Mouse (Mus musculus) megakaryocyte-erythroid progenitor cell, adult 5-6 weeks (primary cell): ENCODE measurements around the gene Meox1. TPM values are rescaled to one million over a fixed set of nuclear protein-coding genes. Genes with fewer than 3 reads are reported as not detected.

ENCODE experiments used
- ATAC-seq: replicated peaks from 2 replicates; pipeline ENCODE4 v1.8.0; 2016; ENCODE audit warnings: mild to moderate bottlenecking, inconsistent platforms; ENCODE audit not compliant: severe bottlenecking, poor library complexity, low FRiP score, low TSS enrichment
- total RNA-seq, 2 experiments: library from RNA; stranded (forward) in 1 of 2; stranded (reverse) in 1 of 2; fragments of 200-1000, 215-1000 nt in 1 of 2; fragments of >200 nt in 1 of 2; fragmentation: Nextera tagmentation in 1 of 2; gene quantifications; 2 replicates each; pipeline ENCODE4 v1.2.3; 2014 to 2017

Meox1 gene
- total RNA-seq, 2 experiments from 2014 or later: not detected

DNA sequence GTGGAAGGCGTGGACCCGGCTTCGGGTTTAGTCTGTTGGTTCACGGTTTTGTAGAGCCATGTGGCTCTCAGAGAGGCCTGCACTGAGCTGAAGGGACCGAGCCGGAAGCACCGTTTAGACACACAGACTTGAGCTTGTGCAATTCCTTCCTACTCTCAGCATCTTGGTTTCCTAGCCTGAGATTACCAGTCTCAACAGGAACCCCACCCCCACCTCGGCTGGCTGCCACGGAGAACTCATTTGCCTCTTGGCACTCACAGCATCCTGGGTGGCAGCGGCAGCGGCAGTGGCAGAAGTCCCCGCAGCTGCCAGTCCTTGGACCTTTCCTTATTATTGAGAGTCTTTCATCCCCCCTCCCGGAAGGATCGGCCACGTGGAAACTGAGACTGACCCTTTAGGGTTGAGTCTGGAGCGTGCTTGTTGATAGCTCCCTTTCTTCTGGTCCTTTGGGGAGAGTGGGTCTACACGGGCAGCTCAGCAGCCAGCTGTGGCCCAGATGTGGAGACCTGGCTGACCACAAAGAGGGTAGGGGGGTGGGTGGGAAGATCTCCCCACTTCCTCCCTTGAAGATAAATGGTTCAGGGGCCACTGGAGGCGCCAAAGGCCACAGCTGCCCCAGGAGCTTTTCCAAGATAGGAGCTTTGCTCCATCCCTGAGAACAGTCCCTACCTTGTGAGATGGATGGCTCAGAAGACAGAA, 24.0 kb downstream of the Meox1 start:
- no peak for ATAC-seq

DNA sequence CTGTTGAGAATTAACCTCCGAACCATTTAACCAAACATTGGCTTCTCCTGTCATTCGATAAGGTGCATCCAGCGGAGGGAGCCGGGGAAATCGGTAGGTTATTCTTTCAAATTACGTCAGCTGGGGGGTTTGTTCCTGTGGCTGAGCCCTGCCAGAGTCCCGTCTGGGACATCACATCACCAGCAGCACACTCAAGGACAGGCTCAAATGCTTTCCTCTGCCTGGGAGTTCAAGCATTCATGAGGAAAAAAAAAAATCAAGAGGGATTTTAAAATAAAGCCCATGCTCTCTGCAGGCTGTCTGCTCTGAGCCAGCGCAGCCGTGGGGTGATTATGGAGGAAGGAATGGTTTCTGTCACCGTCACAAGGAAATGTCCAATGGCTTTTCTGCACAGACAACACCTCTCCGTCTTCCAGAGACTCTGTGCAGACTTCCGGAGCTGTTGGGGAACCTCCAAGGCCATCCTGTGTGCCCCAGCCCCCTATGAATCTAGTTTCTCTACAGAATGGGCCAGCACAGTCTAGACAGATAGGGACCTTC, 26.6 kb downstream of the Meox1 start:
- ATAC-seq: no peak

DNA sequence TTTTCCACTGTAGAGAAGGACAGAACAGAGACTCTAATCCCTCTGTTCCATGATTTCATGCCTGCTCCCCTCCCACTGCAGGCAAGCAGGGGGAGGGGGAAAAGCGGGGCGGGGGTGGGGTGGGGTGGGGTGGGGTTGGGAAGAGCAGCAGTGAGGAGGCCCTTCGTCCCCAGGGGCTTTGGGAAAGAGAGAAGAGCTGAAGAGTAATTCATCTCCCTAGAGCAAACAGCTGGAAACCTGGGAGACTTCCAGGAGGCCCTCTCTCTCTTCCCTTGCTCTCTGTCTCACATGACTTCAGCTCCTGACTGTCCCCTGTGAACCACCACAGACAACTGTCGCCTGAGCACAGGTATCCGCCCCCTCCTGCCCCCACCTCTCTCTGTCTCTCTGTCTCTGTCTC, 35.4 kb downstream of the Meox1 start:
- no peak for ATAC-seq

DNA sequence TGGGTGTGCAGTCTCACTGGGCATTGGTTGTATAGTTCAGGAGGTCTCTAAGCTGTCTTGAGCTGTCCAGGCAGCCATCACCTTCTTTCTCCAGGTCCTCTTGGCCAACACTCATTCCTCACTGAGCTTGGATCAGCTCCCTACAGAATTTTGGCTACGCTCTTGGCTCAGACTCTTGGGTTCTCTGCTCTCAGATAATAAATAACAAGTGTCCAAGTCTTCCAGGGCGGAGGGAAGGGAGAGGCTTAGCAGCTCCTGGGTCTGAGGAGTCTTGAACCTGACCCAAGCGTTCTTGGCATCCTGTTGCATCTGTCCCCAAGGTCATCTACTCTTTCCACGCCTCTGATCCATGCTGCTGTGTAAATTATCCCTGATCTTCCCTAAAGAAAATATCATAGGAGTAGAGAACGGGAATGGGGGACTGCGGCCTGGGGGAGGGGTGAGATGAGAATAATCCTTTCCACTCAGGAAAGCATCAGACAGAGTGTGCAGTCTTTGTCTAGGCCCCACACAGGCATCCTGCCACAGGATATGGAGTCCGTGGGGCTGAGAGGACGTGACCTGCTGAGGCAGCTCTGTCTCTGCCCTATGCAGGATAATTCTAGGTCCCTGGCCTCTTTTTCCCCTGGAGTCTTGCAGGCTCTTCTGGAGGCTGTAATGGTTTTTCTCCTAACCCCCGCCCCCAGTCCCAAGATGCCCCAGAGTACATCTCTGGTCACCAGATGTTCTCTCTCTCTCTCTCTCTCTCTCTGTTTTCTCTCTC, 38.0 kb downstream of the Meox1 start:
- no peak for ATAC-seq

DNA sequence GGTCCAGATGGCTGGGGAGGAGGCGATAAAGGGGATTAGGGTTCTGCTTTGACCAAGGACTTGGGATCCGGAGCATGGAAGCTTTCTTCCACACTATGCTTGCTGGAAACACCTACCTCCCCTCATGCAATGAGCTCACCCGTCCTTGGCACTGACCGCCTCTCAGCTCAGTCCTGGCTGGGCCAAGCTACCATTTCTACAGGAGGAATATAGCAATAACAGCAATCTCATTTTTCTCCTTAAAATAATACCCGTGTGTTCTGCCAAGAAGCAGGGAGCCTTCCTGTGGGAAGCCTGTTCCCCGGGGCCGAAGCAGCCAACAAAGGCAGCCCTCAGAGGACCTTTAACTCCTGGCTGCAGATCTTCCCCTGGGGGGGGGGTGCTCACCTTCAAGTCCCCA, 43.1 kb downstream of the Meox1 start:
- ATAC-seq: no peak

DNA sequence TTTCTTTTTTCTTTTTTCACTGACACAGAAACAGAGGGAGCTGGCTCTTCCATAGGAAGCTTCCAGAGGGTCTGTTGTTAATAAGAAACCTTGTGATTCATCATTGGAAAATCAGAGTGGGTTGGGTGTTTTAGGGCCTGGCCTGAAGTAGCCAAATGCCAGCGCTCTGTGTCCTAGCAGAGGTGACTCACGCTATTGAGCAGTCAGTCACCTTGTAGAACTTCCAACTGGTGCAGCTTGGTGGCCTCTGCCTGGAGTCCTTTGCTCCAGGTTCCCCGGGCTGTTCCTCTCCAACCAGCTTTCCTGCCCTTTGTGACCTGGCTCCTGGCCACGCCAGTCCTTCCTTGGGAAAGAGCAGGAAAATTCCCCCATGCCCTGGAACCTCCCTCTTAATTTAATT, 44.9 kb downstream of the Meox1 start:
- ATAC-seq: no peak

DNA sequence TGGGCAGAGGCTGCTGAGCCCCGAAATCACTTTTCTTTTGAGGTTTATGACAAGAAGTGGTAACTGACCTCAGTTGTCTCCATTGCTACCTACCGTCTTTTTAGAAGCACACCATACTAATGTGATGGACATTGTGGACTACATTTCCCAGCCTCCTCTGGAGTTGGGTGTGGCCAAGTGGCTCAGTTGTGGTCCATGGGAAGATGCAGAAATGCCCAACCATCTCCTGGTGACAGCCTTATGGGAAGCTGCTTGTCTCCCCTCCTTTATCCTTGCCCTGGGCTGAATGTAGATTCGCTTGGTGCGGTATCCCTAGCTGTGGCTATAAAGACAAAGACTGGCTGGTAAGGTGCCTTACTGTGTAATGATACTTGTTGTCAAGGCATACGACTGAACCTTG, 46.7 kb downstream of the Meox1 start:
- no peak for ATAC-seq

DNA sequence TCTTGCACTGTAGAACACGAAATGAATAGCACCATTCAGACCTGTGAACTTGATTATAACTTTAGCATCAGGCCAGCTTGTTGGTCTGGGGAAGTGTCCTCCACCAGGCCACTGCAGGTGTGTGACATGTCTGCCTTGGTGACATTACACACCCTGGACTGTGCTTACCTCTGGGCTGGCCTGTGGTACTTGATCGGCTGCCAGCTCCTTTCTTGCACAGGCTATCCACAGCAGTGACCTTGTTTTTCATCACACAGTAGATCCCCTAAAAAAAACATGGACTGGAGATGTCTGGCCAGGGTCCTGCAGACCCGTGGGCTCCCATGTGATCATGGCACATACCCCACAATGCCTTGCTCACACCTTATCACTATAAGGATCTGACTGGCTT, 51.4 kb downstream of the Meox1 start:
- no peak for ATAC-seq

DNA sequence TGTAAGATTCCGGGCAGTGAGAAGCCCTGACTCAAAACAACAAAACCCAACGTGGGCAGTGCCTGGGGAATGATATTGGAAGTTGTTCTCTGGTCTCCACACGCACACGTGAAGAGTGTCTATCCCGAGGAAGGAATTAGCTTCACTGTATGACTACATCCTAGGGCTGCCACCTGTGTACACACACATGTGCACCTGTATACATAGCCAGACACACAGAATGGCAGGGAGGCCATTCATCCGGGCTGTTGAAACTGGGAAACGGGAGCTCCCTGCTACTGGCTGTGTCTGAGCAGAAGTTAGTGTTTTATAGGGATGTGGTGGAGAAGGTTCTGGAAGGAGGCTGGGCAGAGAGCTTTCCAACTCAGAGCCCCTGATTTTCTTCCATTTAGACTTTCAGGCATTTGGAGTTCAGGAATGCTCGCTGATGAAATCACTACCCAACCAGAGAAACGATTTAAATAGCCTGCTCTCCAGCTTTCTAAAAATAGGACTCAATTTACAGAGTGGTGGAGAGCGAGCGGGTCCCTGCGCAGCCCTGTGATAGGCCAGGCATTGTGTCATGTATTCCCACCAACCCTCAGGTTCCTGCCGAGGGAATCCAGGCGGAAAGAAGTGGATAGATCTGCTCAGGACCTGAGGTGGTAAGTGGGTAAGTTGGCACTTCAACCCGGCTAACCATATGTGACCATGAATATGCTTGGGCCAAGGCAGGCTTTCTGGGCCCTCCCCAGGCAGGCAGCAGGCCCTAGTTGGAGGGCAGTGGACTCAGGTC, 52.0 kb downstream of the Meox1 start:
- ATAC-seq: no peak

DNA sequence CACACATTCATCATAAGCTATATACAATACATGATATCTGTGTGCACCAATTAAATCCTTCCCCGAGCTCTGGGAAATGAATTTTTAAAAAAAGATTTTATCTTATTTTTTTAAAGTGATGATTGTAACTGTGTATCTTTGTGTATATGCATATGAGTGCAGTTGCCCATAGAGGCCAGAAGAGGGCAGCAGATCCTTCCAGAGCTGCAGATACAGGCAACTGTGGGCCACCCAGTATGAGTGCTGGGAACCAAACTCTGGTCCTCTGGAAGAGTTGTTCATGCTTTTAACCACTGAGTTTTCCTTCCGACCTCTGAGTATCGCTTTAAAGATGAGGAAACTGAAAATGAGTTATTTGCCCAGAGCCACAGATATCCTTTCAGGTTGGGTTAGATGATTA, 53.8 kb downstream of the Meox1 start:
- no peak for ATAC-seq

DNA sequence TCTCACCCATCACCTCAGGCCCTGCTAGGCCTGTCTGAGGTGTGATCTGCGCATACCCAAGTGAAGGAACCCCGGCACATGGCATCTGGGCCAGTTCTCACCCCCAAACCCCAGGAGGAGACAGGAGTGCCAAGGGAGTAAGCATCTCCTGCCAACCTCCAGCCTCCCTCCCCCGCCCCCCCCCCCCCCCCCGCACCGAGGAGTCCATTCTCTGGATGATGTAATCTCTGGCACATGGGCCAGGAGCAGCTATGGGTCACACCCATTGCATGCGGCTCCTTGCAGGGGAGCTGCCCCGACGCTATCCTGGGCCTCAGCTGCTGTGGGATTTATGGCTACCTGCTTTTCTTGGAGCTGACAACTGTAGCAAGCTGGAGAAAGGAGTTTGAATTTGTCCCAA, 54.7 kb downstream of the Meox1 start:
- ATAC-seq: no peak

DNA sequence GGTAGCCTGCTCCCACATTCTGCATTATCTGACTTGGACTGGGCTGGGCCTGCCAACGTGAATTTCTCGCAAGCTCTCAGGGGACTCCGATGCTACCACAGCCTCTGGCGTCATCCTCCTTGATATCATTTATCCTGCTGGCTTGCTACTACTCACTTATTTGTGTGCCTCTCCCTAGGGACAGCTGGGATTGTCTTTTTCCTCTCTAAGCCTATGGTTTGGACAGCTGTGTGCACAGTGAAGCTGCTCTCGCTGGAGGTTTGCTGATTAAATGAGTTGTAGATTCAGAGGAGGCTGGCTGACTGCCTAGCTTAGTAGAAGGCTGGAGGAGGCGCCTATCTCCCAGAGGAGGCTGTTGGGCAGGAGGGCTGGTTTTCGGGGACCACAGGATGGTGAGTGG, 62.2 kb downstream of the Meox1 start:
- ATAC-seq: no peak

DNA sequence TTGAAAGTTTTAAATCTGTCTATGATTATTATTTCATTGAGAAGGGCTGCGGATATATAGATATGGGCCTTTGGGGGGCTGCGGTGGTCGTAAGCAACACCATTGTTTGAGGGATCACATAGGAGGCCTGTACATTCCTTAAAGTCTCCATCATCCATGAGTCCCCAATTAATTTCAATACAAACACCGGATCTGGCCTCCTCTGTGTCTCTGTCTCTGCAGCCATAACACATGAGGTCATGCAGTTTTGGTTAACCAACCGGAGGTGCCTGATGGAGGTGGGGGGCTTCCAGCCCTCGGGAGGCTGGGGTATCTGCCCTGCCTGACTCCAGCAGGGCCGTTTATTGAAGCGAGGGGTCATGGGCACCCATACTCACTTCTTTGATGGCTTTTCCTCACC, 63.6 kb downstream of the Meox1 start:
- no peak for ATAC-seq

DNA sequence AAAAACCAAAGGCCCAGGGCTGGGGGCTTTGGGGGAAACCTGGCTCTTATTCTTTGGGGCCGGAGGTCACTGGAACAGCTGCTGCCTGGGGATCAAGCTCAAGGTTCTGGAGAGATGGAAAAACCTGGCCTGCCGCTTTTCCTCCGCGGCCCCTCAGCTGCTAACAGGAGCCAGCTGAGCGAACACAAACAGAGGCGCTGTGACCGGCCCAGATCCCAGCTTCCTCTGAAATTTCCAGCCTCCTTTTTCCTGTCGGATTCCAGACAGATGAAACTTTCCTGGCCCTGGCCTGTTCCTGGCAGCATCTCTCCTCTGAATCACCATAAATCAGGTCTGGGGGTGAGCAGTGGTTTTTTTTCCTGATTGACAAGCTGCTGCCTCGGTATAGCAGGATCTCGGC, 64.1 kb downstream of the Meox1 start:
- ATAC-seq: no peak

DNA sequence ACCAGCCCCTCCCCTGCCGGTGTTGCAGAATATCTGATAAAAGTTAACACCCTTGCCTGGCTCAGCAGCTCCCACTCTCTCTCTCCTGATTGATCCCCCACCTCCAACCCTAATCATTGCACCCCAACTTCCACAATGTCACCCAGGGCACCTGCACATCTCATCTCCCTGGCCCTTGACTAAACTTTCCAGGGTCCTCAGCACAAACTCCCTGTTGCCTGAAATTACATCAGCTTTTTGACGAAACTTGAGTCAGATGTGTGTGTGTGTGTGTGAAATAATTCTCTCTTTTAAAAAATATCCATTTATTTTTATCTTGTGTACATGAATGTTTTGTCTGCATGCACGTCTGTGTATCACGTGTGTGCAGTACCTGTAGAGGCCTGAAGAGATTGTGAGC, 65.5 kb downstream of the Meox1 start:
- ATAC-seq: no peak

Other genes with a start within 250 kb of the Meox1 start
- gene Arl4d, start 228.8 kb downstream of the Meox1 start, total RNA-seq (2014; fragmentation: Nextera tagmentation): 0.22 TPM in 1 of 2 replicates, not detected in the other
- 5.8 TPM in 1 of 2 replicates, not detected in the other for gene Arl4d, start 228.8 kb downstream of the Meox1 start, total RNA-seq (2017)
- gene Dhx8, start 161.5 kb downstream of the Meox1 start, total RNA-seq (2014; fragmentation: Nextera tagmentation): 31.5 and 41.1 TPM in 2 replicates
- 26.8 and 49.1 TPM in 2 replicates for gene Dhx8, start 161.5 kb downstream of the Meox1 start, total RNA-seq (2017)
- gene Etv4, start 109.0 kb downstream of the Meox1 start, total RNA-seq (2014; fragmentation: Nextera tagmentation): not detected in 2 replicates
- gene Etv4, start 109.0 kb downstream of the Meox1 start, total RNA-seq (2017): not detected in 2 replicates
- gene Sost, start 72.6 kb upstream of the Meox1 start, total RNA-seq (2014; fragmentation: Nextera tagmentation): not detected in 2 replicates
- gene Sost, start 72.6 kb upstream of the Meox1 start, total RNA-seq (2017): not detected in 2 replicates
- not detected in 2 replicates for gene Cfap97d1, start 89.9 kb upstream of the Meox1 start, total RNA-seq (2014; fragmentation: Nextera tagmentation)
- gene Cfap97d1, start 89.9 kb upstream of the Meox1 start, total RNA-seq (2017): not detected in 2 replicates
- 0.28 and 0.96 TPM in 2 replicates for gene Dusp3, start 92.6 kb upstream of the Meox1 start, total RNA-seq (2014; fragmentation: Nextera tagmentation)
- gene Dusp3, start 92.6 kb upstream of the Meox1 start, total RNA-seq (2017): 0.70 and 1.3 TPM in 2 replicates
- gene Mpp3, start 134.1 kb upstream of the Meox1 start, total RNA-seq (2014; fragmentation: Nextera tagmentation): not detected in 2 replicates
- not detected in 2 replicates for gene Mpp3, start 134.1 kb upstream of the Meox1 start, total RNA-seq (2017)
- not detected in 2 replicates for gene Cd300lg, start 147.1 kb upstream of the Meox1 start, total RNA-seq (2014; fragmentation: Nextera tagmentation)
- gene Cd300lg, start 147.1 kb upstream of the Meox1 start, total RNA-seq (2017): 1.8 TPM in 1 of 2 replicates, not detected in the other
- gene Mpp2, start 194.1 kb upstream of the Meox1 start, total RNA-seq (2014; fragmentation: Nextera tagmentation): 3.2 and 3.7 TPM in 2 replicates
- 3.1 and 4.2 TPM in 2 replicates for gene Mpp2, start 194.1 kb upstream of the Meox1 start, total RNA-seq (2017)
- not detected in 2 replicates for gene Ppy, start 206.9 kb upstream of the Meox1 start, total RNA-seq (2014; fragmentation: Nextera tagmentation)
- not detected in 2 replicates for gene Ppy, start 206.9 kb upstream of the Meox1 start, total RNA-seq (2017)
- gene Pyy, start 213.5 kb upstream of the Meox1 start, total RNA-seq (2014; fragmentation: Nextera tagmentation): not detected in 2 replicates
- gene Pyy, start 213.5 kb upstream of the Meox1 start, total RNA-seq (2017): not detected in 2 replicates